Mouse (Mus musculus) CD4-positive, CD25-positive, alpha-beta regulatory T cell, adult 2 months (primary cell): Measurements from ENCODE around the gene Iqcn.

ENCODE experiments used
- DNase-seq: peaks from one replicate; pipeline ENCODE4 v3.0.0-alpha.2; 2012; ENCODE audit warnings: low read depth, low spot score

The Iqcn gene

DNA sequence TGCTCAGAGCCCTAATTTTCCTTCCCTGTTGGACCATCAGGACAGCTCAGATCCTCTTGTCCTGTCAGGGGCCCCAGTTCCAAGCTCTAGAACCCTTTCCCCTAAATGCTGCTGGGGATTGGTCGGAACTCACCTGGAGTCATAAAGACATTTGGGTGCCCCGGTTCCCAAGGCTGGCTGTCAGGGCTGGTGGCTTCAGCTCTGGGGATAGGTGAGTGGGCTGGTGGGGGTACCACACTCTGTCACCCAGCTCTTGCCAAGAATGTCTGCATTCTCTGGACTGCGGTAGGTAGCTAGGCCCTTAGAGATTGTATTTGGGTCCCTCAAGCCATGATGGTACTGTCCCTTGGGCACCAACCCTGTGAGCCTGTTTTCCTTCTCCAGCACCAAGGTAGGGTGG lies at the start of gene Iqcn:
Iqcn (plus strand) TSS at position 171 of the 400 bp plus-strand sequence.
- DNase-seq = no peak

DNA sequence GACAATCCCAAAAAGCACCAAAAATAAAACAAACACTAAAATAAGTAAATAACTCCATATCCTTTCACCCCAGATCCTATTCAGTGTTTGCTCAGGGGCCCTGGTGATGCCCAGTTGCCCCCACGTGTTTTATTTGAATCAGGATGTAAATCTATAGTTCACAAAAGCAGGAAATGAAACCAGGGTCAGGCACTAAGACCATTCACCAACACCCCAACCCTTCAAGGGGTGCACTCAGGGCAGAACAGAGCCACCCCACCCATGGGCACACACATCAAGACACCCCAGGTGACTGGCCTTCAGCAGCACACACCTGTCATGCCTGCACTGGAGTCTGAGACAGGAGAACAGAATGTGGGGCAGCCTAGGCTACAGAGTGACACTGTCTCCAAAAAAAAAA lies 49.1 kb upstream of the Iqcn start:
- no peak for DNase-seq

DNA sequence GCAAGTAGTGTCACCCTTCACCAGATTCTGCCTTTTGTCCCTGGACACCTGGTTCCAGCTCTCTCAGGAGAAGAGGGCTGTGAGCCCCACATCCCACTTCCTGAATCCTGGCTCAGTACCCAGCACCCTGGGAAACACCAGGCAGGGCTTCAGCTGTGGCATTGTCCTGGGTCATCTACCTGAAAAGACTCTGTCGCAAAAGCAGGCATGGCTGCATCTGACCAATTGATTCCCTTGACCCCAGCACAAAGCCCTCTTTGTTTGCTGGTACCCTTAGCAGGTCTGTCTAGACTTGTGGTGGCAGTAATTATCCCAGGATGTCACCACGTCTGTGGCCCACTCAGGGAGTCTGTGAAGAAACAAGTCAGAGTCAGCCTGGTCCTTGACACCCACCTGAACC lies 47.8 kb upstream of the Iqcn start:
- DNase-seq = no peak

GRCm38 (mm10) chr8:70656193-70656790 lies 47.0 kb upstream of the Iqcn start:
- no peak for DNase-seq

GRCm38 (mm10) chr8:70657214-70657613 lies 46.0 kb upstream of the Iqcn start:
- DNase-seq = no peak

GRCm38 (mm10) chr8:70657739-70658138 lies 45.5 kb upstream of the Iqcn start:
- DNase-seq = no peak

GRCm38 (mm10) chr8:70658897-70659603 lies 44.2 kb upstream of the Iqcn start:
- DNase-seq = peak; percentile 28

DNA sequence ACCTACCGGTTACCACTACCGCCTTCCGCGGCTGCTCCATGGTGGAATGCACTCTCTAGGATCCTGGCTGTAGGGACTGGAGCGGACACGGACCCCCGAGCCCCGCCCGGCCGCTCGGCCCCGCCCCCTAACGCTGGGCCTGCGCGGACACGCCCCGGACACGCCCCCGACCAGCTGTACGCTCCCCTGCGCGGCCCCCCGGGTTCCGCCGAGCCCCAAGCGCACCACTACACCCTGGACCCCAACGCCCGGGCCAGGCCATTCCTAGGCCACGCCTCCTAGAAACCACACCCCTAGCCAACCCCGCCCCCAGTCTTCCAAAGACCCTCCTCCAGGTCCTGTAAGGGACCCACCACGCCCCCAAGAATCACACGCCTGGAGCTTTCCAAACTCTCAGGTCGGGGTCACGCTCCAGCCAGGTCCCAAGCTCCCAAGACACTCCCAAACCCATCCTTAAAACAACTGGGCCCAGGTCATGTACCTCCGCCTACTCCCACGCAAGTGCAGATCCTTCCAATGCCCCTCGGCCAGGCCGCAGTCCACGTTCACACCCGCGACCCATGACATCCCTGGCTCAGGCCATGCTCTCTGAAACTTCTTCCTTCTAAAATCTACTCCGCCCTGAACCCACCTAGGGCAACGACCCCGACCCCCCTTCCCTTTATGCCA lies 43.5 kb upstream of the Iqcn start:
- peak; percentile 85 for DNase-seq

DNA sequence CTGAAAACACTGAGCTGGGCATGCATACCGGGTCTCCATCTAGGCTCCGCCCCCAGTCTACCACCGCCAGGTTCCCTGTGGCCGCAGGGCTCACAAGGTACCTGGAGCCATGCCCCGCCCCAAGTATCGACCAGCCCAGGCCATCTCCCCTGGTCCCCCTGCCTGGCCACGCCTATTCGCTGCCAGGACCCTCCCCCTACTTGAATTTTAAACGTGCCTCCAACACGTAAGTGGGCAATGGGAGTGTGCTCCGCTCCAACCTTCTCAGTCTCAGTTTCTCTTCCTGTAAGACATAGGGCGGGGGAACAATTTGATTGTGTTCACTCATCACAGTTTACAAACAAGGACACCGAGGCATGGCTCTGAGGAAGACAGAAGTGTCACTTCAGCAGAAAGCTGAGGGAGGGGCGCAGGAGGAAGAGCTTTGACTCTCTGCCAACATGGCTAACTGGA lies 43.0 kb upstream of the Iqcn start, which contains the start of gene Pgpep1:
Pgpep1 (minus strand) TSS at position 116 of the 453 bp plus-strand sequence.
- peak; percentile 56 for DNase-seq

DNA sequence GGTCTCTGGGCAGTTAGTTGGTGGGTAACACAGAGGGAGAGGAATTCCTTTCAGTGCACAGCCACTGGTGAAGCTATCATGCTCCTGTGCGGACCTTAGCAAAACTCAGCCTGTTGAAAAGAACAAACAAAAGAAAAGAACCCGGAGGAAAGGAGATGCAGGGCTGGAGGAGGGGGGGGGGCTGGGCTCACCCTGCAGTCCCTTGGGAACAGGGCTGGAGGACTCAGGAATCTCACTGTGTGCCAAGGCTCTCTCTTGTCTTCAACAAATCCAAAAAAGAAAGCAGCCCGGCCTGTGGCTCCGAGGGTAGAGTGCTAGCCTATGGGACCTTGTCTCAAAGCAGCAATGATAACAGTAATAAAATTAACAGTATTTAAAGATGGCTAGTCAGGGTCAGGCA lies 39.6 kb upstream of the Iqcn start:
- DNase-seq = no peak

DNA sequence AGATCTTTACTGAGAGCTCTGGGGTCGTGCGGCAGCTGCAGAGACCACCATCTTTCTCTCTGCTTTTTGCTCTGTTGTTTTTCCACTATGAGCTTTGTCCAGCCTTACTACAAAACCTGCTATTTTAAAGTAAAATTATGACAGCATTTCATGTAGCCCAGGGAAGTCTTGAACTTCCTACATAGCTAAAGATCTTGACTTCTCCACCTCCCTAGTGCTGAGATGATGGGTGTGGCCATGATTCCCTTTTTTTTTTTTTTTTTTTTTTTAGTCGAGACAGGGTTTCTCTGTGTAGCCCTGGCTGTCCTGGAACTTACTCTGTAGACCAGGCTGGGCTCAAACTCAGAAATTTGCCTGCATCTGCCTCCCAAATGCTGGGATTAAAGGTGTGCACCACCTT lies 38.6 kb upstream of the Iqcn start:
- DNase-seq = no peak

DNA sequence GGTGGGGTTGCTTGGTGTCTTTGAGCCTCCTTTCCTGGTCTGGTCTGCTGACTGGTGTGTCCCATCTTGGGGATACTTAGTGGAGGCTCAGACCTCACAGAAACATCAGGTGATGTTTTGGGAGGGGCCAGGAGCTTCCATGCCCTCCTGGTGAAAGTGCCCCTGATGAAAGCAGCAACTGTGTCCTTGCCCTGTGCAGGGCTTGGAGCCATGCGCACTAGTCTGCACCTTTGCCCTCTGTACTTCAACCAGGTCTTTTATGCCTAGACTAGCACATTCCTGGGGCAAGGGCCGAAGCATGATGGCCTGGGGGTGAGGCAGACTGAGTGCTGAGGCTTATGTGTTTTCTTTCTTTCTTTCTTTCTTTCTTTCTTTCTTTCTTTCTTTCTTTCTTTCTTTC lies 37.7 kb upstream of the Iqcn start:
- DNase-seq = no peak

- no peak for DNase-seq
Observed at GRCm38 (mm10) chr8:70667071-70667470, 36.2 kb upstream of the Iqcn start.

DNA sequence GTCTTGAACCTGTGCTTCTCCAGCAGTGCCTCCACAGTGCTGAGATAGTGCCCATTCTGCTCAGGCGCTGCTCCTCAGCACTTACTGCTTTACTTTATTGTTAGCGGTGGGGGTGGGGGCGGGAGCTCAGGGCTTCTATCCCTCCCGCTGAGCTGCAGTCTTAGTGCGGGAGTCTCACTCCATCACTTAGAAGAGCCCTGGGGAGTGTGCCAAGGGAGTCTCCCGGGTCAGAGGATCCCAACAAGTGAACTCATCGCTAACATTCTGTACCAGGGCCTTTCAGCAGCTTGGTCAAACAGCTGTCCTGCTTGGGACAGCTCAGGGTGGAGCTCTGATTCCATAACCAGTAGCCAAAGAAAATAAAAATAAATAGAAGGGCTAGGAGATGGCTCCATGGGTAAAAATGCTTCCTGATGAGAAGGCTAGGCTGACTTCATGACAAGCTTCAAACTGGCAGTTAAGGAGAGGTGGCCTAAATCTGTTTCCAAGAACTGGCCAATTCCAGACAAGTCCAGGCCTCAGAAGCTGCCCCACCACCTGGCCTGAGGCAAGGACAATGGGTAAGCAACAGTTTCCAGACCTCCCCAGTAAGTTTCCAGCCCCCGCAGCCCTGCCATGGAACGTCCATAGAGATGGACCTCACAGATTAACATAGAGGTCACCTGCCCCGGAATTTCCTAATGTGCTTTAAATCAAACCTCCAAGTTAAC lies 31.5 kb upstream of the Iqcn start:
- DNase-seq = no peak

- DNase-seq = no peak
Observed at GRCm38 (mm10) chr8:70672325-70673078, 30.8 kb upstream of the Iqcn start.

- peak; percentile 99 for DNase-seq
Observed at GRCm38 (mm10) chr8:70673079-70673856, 30.0 kb upstream of the Iqcn start, which contains the start of gene Lsm4. Gene Lsm4 (plus strand): TSS chr8:70673248.

DNA sequence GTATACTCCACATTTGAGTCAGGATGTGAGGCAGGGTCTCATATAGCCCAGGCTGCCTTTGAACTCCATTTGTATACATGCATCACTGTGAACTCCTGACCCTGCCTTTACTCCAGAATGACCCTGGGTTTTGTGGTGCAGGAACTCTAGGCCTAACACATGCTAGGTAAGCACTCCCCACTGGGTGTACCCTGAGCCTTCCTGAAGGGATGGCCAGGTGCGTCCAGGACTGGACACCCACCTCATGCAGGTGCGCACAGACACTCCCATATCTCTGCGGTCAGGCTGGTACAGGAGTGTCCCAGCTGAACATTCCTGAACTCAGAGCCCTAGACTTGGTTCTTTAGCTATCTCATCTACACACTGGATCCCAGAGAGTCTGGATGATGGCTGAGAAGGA lies 29.1 kb upstream of the Iqcn start:
- no peak for DNase-seq

DNA sequence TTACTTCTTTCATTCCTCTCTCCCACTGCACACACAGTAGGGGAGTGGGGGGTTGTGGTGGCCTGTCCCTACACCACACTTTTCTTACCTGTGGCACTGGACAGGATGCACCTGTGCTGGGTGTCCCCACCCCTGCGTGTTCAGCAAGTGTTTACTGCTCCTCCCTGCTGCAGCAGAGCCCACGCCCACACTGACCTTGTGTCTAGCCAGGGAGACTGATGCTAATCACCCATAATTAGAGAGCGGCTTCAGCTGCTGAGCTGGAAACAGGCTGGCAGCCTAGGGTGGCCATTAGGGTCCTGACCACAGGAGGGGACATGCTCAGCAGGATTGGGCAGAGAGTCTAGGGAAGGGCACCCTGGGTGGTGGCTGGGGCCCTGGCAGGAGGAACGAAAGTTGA lies 28.5 kb upstream of the Iqcn start:
- peak; percentile 56 for DNase-seq

GRCm38 (mm10) chr8:70675336-70675735 lies 27.9 kb upstream of the Iqcn start:
- peak; percentile 71 for DNase-seq

DNA sequence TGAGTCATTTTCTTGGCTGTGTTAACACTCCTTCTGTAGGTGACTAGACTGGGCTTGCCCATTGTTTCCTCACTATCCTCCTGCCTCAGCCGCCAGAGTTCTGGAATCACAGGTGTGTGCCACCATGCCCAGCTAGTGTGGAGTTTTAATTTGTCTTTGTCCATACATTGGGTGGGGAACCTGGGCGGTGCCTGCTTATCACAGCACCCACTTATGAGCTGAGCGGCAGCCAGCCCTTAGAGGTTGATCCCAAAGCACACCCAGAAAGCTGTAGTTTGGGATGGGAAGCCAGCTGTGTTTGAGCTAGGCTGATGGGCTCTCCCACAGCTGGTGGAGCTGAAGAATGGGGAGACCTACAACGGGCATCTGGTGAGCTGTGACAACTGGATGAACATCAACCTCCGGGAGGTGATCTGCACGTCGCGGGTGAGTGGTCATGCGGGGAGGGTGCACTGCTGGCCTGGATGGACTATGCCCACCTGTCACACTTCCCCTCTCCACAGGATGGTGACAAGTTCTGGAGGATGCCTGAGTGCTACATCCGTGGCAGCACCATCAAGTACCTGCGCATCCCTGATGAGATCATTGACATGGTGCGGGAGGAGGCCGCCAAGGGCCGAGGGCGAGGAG lies 25.7 kb upstream of the Iqcn start:
- DNase-seq = no peak
